Mouse (Mus musculus): ENCODE results near the gene Me3.
"Not testable (repeated sequence)": the region's sequence is repeated elsewhere in the genome, so short reads cannot be mapped to it uniquely, and the experiment has no call there.

Gene Me3

DNA sequence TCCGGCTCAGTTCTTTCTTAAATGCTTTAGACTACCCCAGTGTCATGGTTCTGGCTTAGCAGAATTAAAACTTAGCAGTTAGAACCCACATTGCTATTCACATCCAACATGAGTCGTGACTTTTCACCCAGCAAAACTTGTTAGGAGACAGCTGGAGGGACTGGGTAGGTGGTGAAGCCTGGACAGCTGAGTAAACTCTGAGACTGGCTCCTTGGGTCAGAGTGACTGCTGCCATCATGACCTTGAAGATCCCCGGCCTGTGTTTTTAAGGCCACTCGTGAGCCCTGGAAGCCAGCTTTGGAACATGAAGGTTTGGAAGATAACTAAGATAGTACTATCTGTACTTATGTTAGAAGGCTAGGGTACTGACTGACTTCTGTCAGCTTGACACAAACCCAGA lies 35.4 kb downstream of the Me3 start:
- no peak for DNase-seq

DNA sequence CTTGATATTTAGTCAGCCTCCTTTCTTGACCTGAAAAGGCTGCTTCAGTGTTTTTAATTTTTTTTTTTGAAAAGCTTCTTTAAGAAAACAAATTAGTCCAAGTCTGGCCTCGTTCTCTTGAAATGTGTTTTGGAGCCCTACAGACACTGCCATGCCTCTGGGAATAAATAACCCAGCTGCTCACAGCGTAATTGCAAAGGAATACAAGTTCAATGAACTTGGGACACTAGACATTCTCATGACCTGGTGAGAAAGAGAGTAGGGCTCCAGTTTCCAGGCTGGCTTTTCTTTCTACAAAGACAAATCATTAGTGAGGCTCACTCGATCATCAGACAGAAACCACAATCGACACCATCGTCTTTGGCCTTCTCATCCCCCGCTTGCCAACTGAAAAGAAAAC lies 37.3 kb downstream of the Me3 start:
- DNase-seq: no peak

DNA sequence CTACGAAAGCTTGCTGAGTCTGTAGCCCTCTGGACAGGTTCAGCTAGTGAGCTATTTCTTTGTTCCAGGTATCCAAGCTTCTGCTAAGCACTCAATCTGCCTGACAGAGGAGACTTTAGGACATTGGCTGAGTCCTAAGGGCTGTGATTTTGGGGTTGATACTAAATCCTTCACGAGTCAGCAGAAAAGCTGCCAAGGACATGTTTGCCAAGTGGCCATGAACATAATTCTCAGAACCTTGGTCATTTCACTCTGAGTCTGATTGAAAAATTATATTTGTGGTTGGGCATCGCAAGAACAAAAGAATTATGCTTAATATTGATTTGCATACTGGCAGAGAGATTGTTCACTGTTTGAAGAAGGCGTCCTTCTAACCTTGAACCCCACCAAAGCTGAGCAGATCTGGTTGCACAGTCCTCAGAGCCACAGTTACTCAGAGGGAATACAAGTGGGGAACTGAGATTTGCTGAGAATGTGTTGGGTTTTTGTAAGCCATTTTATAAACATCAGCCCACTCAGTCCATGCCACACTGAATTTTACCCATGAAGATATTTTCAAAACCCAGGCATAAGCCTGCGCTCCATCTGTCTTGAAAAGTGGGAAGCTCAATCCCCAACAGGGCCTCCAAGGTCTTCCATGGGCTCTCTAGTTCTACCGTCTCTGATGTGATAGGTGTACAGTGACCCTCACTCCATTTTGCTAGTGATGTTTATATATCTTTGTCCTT lies 39.1 kb downstream of the Me3 start:
- DNase-seq: no peak

DNA sequence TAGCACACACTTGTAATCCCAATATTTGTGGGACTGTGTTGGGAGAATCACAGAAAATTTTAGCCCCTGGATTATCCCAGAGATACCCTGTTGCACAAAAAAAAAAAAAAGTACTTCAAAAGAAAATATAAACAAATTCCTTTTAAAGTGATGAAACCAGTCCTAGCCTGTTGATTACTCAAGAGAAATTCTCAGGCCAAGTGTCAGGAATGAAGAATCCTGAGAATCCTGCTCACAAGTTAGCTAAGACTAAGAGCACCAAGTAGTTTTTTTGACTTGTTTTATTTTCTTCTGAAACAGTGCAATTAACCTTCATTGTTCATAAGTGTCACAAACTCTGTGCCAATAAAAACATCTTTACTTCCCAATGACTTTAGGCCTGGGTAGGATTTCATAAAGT lies 44.0 kb downstream of the Me3 start:
- no peak for DNase-seq

DNA sequence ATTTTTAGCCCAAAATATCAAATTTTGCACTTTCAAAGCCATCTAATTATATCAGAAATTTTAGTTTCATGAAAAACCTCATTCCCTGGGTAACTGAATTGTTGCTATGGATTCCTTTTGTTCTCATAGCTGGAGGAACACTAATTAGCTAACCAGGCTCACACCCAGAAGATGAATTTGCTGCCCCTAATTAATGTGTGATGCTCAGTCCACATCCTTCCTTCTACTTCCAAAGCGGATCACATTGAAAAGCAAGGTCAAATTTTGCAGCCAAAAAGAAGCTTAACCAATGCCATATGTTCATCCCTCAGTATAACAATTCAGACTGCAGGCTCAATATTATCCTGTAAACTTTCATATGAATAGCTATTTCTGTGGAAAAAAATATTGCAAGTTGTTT lies 45.7 kb downstream of the Me3 start:
- DNase-seq: no peak

DNA sequence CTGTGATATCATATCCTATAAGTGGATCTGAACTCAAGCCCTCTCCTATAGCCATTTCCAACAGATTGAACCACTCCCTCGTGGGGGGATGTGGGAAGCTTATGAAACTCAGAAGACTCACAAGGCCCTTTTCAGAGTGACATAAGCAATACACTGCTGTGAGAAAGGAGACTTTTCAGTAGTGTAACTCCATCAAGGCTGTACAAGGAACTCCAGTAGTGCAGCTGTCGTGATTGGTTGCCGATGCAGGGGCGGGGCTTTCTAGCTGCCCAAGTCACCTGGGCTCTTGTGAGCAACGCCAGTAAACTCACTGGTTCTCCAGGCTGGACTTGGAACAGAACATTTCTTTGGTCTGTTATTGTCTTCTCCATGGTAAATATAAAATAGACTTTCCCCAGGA lies 46.5 kb downstream of the Me3 start:
- no peak for DNase-seq

DNA sequence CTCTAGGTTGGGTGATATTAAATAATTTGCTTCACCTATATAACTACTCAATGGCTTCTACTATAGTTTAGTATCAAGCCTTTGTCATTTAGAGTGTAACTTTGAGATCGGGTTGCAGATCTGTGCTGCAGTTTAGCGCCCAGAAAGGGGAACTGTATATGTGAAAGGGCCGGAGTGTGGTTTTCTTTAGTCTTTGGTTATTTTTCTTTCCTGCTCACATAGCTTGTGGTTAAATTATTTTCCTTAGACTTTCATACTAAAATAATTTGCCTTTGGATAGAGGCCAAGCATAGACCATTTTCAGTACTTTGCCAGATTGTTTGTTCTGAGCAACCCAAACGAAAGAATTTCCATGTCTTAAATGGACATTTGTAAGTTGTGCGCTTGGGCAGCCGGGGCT lies 46.9 kb downstream of the Me3 start:
- no peak for DNase-seq

DNA sequence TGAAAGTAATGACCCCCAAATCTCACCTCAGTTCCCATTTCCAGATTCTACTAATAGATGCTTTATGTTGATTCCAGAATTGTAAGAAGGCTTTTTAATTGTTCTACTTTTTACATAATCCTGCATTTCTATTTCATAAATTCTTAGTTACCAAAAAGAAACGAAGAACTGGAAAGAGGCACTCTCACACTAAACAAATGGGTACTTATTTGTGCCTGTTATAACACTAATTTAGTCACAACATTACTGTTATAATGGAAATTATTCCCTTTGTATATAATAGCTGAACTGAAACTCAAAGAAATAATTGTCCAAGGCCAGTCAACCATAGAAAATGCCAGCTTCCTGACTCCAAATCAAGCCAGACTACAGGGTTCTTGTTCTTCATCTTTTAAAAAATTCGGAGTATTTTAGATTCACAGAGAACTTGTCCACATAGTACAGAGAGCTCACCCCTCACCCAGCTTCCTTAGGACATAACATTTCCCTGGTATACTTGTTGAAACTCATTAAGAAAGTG lies 47.5 kb downstream of the Me3 start:
- DNase-seq: no peak

DNA sequence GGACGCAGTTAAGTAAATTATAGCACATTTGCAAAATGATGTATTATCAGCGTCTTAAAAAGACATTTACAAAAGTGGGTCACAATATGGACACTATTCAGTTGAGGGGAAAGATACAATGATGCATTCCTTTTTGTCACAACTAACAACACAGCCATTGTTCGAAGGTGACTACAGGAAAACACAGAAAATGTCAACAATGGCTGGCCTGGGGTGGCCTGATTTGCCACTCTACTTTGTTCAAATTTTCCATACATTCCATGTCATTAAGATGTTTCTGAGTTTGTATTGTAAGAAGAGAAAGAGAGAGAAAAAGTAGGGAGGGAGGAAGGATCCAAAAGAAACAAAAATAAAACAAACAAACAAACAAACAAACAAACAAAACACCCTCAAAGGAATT lies 48.7 kb downstream of the Me3 start:
- no peak for DNase-seq

DNA sequence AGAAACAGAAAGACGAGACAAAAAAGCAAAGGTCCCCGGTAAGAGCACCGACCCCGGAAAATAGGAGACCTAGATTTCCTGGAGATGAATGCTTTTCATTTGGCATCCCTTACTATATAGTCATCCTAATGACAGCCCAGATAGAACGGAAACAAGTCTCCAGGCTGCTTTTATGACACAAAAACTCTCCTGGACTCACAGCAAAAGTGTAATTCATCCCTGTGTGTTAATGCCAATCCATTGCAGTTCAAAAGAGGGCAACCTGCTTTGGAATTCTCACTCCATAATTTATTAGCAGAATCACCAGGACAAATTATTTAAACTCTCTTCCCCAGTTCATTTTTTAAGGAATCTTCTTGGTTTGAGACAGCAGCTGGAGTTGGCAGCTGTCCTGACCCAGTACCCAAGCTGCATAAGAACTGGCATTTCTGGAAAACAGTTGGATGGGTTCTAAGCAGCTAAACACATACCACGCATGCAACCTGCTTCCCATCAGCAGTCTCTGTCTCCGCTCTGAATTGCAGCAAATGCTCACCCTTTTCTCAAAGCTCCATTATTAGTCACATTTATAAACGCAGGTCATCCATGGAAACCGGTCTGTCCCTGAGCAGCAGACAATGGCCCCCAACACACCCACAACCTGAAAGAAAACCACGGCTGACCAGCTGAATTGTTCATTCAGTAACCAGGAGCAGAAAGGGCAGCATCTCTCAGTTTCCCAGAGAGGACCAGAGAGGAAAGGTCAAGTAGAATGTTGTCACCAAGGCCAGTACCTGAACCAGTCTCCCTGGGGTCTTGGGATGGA lies 49.7 kb downstream of the Me3 start:
- DNase-seq: no peak

DNA sequence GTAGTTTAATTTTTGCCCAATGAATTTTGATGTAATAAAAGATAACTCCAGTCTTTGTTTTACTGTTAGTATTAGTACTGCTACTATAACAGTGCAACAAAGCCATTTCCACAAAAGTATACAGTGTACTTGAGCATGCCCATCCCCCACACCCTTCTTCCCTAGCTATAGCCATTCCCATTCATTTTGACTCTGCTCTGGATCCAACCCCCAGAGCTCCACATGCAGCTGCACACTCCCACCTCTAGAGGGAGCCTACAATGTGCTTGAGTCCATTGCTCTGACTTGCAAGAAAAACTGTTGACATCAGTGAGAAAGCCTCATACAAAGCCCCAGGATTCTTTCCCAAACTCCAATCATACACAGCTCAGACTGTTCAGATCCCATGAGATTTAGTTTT lies 66.0 kb downstream of the Me3 start:
- no peak for DNase-seq

DNA sequence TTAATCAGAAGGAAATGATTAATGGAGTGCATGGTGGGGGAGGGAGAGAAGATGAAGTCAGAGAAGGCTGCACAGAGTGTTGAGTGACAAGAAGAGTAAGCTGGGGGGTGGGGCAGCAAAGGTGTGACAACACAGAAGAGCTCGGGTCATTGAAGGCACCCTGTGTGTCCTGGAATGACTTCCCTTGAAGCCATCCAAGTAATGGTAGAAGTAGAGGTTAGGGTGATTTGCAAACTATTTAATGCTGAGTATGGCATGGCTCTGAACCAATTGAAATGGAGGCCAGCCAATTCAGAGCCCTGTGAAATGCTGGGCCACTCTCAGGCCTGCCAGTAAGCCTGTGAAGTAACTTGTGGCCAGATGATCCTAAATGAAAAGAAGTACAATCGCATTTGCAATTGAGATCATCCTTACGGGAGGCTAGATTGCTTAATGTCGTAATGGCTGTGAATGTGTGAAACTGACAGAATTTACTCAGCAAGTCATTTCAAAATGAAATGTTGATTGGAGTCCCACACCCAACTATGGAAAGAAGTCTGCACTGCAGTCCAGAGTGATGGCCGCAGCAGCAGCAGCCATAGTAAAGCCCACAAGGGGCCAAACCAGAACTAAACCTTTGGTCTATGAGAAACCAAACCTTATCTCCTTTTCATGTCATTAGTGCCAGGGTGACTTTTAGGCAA lies 67.6 kb downstream of the Me3 start:
- no peak for DNase-seq

DNA sequence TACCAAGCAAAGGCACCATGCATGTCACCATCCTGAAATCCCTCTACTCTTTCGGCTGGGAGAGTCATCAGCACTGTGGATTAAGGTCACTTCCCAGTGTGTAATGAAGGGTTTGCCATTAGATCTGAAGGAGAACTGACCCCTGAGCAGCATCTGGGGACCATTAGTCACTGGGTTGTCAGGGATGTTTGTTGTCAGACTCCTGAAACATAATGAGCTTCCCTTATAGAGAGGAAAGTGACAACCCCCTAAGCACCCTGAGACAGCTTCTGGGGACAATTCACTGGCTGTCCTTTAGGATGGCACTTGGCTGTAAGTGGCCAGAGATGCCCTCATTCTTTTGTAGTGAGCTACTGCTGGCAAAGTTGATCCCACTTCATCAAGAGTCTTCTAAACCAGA lies 68.3 kb downstream of the Me3 start:
- DNase-seq: no peak

DNA sequence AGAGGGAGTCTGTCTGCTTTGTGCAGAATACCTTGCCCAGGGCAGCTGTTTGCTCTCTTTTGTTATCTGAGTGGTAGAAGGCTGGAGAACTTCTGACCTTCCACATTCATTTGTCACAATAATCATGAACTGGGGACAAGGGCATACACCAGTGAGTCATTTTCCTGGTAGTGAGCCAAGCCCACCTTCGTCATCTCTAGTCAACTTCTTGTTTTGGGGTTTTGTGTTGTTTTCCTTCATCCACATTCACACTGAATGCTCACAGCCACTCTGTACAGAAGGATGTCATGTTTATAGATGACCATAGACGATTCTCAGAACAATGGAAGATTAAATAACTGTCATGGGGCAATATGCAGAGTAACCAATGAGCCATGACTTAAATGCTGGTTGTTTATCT lies 78.6 kb downstream of the Me3 start:
- no peak for DNase-seq

DNA sequence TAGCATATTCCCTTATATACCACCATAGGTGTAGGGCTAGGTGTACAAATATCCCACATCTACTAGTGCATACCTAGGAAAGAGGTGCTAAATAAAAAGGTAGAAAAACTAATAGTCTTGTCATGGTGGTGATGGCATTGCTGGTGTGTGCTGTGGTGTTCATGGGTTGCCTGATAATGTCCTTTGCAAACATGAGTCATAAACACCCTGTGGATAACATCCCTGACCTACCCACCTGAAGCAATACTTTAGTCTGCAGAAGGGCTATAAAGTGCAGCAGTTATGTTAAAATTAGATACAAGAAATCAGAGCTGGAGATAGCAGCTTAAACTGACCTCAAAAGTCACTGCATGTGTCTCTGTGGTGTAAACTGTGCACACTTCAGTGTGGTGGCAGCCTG lies 80.9 kb downstream of the Me3 start:
- DNase-seq: no peak

DNA sequence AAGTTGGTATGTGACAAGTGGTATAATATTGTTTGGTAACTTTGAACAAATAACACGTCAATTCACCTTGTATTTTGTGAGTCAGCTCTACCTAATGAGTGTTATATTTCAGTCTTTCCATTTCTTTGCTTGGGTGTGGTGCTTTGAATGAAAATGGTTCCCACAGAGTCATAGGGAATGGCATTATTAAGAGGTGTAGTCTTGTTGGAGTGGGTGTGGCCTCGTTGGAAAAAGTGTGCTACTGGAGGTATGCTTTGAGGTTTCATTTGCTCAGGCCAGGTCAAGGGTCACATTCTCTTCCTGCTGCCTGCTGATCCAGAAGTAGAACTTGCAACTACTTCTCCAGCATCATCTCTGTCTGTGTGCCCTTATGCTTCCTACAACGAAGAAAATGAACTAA lies 84.0 kb downstream of the Me3 start:
- DNase-seq: no peak

DNA sequence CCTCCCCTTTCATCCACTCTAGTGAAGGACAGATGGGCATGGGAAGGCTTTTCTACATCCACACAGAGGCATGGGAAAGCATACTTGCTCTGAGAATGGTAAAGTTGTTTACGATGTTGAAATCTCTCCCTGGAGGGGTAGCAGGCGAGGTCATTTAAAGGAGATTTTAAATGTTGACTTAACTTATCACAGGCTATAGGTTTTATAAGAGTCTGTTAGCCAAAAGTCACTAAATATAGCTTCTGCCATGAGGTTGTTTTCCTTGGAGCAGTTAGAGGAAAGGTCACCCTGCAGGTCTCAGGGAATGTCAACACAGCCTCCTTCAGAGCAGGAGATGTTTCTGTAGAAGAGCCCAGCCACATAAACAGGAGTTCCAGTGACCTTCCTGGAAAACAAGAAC lies 85.3 kb downstream of the Me3 start:
- DNase-seq: no peak

DNA sequence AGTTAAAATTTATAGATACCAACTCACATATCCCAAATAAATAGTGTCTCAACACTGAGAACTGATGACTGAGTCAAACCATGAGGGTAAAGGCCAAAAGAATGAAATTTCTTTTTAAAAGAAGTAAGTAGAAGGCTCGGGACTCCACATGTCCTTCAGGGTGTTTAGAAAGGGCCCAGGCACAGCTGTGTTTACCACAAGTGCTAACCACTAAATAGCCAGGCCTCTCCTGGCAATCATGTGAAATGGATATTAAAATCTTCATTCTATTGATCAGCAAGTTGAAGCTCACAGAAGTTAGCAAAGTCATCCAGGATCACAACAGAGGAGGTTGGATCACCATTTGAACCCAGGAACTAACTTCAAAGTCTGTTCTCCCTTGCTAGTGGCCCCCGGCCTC lies 86.1 kb downstream of the Me3 start:
- DNase-seq: no peak

DNA sequence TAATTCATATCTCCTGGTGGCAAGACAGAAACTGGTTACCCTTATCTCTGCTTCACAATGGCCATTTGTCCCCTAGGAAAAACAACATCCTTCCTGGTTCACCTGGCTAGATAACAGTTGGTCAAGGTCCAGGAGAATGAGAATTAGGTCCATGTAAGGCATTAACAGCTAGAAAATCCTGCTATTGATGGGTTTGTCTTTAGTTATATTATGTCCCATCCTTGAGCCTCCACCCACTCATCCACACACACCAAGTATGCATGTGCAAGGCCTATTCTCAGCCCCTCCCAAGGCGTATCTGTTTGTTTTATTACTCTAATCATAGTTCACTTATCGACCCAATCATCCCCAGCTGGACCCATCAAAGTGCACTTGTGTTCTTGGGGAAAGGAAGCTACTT lies 88.1 kb downstream of the Me3 start:
- no peak for DNase-seq

DNA sequence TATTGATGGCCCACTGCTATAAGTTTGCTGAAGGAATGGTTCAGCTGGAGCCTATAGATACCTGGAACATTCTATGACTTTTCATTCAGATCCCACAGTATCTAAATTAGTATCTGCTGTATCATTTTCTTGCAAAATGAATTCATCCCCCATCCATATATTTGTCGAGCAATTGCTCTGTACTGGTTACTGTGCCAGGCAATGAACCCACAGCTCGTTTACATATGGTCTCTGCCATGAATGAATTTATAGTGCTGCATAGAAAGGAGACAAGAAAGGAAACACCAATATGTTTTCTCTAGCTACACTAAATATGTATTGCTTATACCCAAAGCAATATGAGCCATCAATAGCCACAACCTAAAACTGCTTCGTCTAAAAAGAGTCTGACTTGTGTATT lies 94.5 kb downstream of the Me3 start:
- no peak for DNase-seq

DNA sequence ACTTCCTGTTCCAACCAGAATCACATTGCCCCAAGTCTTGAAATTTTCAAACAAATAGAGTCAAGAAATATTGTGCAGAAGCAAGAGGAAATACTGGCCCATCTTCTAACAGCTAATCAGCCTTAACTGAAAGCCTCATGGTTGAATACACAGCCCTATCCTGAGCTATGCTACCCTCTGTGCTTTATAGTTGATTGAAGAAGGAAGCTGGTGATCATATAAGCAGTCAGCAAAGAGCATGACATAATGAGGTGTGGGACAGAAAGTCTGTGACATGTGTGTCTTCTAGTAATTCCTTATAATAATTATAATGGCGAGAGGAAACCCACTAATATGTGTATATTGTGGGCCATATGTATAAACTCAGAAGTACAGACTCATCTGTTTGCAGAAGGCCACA lies 95.4 kb downstream of the Me3 start:
- no peak for DNase-seq

DNA sequence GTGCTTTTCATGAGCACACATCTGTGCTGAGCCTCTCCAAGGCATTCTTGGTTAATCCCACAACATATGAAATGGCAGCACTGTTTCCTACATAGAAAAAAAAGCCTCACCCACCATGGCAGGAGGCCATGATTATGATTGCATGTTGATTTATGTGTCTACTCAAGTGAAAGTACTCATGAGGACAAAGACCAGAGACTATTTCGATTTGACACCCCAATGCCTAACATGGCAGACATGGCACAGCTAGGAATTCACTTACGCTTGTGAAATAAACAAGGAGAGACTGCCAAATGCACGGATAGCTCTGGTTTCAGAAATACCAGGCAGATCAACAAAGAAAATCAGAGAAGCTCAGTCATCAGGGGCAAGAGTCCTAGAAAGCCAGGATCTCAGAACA lies 96.2 kb downstream of the Me3 start:
- no peak for DNase-seq

DNA sequence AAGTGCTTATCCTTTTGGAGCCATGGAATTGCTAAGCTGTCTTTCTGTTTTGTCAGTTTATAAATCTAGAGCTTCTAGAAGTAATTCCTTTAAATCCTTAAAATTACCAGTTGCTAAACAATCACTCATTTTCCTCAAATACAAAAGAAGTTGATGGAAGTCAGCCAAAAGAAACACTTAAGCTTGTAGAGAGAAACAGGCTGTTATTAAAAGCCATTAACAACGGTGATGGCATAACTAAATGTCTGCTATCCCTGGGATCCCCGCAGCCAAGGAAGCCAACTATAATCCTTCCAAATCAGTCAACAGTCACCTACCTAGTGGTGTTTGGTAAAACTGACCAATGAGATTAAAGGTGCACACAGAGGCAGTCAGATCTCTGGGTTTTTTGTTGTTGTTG lies 98.3 kb downstream of the Me3 start:
- no peak for DNase-seq

DNA sequence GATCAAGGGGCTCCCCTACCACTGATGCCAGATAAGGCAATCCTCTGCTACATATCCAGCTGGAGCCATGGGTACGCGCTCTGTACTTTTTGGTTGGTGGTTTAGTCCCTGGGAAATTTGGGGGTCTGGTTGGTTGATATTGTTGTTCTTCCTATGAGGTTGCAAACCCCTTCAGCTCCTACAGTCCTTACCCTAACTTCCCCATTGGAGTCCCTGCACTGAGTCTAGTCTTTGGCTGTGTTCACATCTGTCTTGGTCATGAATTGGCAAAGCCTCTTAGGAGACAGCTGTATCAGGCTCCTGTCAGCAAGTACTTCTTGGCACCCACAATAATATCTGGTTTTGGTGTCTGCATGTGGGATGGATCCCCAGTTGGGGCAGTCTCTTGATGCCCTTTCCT lies 98.9 kb downstream of the Me3 start:
- not testable (repeated sequence) for DNase-seq

All from right cerebral cortex, postnatal 25 days (tissue).